Mouse (Mus musculus) lung, embryonic 16.5 days (tissue): ENCODE measurements around the gene Tmem74b. TPM values are rescaled to one million over a fixed set of nuclear protein-coding genes. Genes with fewer than 3 reads are reported as not detected.

Experiments used
- ATAC-seq: fragments of 200-750 bp; cut with Nextera tagmentation; 2 replicates; pipeline ENCODE4 v1.8.0; 2017; ENCODE audit warnings: low read depth, mild to moderate bottlenecking, moderate library complexity
- H3K27ac ChIP-seq: fragments of 300-500 bp; sonication (generic); 2 replicates; pipeline ENCODE4 v1.5.1; 2014; ENCODE audit warnings: mild to moderate bottlenecking, control low read depth, low read length
- H3K27me3 ChIP-seq: fragments of 300-500 bp; sonication (generic); 2 replicates; pipeline ENCODE4 v1.6.1; 2014; ENCODE audit warnings: low read depth, low read length, mixed read lengths; ENCODE audit not compliant: control insufficient read depth, insufficient read depth
- H3K36me3 ChIP-seq: fragments of 300-500 bp; sonication (generic); 2 replicates; pipeline ENCODE4 v1.6.1; 2014; ENCODE audit warnings: low read length; ENCODE audit not compliant: control insufficient read depth, insufficient read depth
- H3K4me1 ChIP-seq: fragments of 300-500 bp; sonication (generic); replicated peaks from 2 replicates; pipeline ENCODE4 v1.6.1; 2014; ENCODE audit warnings: low read length, mixed read lengths; ENCODE audit not compliant: control insufficient read depth, insufficient read depth
- H3K4me2 ChIP-seq: fragments of 300-500 bp; sonication (generic); 2 replicates; pipeline ENCODE4 v1.6.1; 2014; ENCODE audit warnings: low read depth, low read length, control low read depth
- H3K4me3 ChIP-seq: fragments of 300-500 bp; sonication (generic); 2 replicates; pipeline ENCODE4 v1.5.1; 2014; ENCODE audit warnings: mild to moderate bottlenecking, low read length, control low read depth
- H3K9ac ChIP-seq: fragments of 300-500 bp; sonication (generic); 2 replicates; pipeline ENCODE4 v1.6.1; 2014; ENCODE audit warnings: low read length, control low read depth
- H3K9me3 ChIP-seq: fragments of 300-500 bp; sonication (generic); 2 replicates; pipeline ENCODE4 v1.6.1; 2016; ENCODE audit warnings: low read length; ENCODE audit not compliant: control insufficient read depth
- WGBS: fragments of 180-500 bp; shearing (Covaris S2); extraction: QIAGEN DNeasy Blood & Tissue Kit; methylation state at CpG from one replicate; pipeline ENCODE4 v1.1.7; 2014; 5-methylcytosine and 5-hydroxymethylcytosine counted together
- polyA plus RNA-seq: library from polyadenylated mRNA; unstranded; fragments of >200 nt; fragmentation: Nextera tagmentation; extraction: Ambion mirVana; gene quantifications from 2 replicates; pipeline ENCODE4 v1.2.1, GENCODE M21; 2015

Tmem74b gene
- polyA plus RNA-seq, 1 experiment from 2014 or later, result 1.6 TPM

DNA sequence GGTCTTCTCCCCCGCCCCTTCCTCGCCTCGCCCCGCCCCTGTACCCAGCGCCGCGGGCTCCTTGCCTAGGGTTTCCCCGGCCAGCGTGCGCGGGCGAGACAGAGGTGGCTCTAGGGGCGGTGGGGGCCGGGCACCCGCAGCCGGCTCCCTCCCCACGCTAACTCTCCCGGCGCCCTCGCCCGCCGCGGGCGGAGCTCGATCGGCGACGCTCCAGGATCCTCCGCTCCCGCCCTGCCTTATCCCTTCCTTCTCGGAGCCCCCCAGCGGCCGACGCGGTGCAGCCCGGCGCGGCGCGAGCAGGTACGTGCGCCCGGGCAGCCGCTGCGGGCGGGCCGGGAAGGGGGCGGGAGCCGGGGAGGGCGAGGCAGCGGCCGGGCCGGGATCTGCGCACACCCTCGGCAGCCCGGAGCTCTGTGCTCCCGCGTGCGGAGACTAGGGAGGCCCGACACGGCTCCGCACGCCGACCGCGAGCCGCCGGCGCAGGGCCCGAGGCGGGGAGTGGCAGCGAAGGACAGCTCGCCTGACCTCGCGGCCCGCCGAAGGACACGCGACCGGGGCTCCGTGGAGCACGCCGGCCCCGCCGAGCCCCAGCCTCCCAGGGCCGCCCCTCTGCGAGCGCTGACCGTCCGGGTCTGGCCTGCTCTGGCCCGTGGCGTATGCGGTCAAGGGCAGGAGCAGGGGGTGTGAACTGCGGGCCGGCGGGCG is 490 bp downstream of the Tmem74b start:
- H3K4me3 ChIP-seq, result peak overlapping the region; percentile 59
- H3K4me1 ChIP-seq, result peaks cover 9% of the 10 kb centered on the region
- ATAC-seq, result peak; percentile 88
- no peak overlapping the region for H3K27ac ChIP-seq
- H3K36me3 ChIP-seq, result no peaks in the 10 kb centered on the region
- peak overlapping the region; percentile 100 for H3K4me2 ChIP-seq
- WGBS, result under 1% methylated on average over 81 of the region's 97 CpGs
- H3K27me3 ChIP-seq, result peaks cover 26% of the 10 kb centered on the region
- H3K9me3 ChIP-seq, result no peaks in the 10 kb centered on the region
- peak overlapping the region; percentile 70 for H3K9ac ChIP-seq

DNA sequence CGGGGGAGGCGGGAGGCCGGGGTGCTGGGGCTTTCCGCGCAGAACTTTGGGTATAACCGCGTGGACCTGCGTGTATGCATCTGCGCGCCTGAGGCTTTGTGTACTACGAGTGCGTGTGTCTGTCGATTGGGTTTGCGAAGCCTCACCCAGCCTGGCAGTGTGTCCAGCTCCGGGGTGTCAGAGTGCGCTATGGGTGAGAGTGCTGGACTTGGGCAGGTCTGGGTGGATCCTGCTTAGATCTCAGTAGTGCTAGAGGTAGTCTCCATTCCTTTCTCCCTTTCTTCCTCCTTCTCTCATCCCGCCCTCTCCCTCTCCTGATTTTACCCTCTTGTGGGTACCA is 1.0 kb downstream of the Tmem74b start:
- Histone ChIP-seq H3K27me3 (peaks cover 26% of the 10 kb centered on the region), H3K4me3 (peak overlapping the region; percentile 59), H3K36me3 (no peaks in the 10 kb centered on the region), H3K27ac (no peak overlapping the region), H3K9ac (peak overlapping the region; percentile 70), H3K4me1 (peaks cover 9% of the 10 kb centered on the region), H3K4me2 (peak overlapping the region; percentile 100), H3K9me3 (no peaks in the 10 kb centered on the region)
- WGBS, result 4% methylated on average over 17 of the region's 17 CpGs
- peak; percentile 32 for ATAC-seq

DNA sequence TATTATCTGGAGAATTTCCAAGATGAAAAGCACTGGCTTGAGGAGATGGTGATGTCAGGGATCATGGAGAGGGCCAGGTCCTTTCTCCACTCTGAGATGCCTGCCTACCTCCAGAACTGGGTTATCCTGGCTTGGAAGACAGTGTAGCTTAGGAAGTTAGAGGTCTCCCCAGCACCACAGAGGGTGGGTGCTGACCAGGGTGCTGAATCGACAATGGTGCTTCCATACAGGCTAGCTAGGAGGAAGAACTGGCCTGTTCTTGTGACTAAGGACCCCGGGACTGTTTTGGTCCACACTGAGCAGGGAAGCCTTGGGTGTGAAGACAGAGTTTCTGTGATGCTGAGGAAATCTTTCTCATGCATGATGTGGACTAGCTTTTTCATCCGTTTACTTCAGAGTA is 10.8 kb downstream of the Tmem74b start:
- Histone ChIP-seq H3K4me3 (no peak overlapping the region), H3K4me2 (no peak overlapping the region), H3K27ac (no peak overlapping the region), H3K27me3 (no peaks in the 10 kb centered on the region), H3K9me3 (no peaks in the 10 kb centered on the region), H3K9ac (no peak overlapping the region), H3K4me1 (no peaks in the 10 kb centered on the region; the same call in 1 of the 2 replicates), H3K36me3 (peaks cover 2% of the 10 kb centered on the region; the same call in 1 of the 2 replicates)
- ATAC-seq, result no peak
- 27% methylated on average over 3 of the region's 3 CpGs for WGBS

DNA sequence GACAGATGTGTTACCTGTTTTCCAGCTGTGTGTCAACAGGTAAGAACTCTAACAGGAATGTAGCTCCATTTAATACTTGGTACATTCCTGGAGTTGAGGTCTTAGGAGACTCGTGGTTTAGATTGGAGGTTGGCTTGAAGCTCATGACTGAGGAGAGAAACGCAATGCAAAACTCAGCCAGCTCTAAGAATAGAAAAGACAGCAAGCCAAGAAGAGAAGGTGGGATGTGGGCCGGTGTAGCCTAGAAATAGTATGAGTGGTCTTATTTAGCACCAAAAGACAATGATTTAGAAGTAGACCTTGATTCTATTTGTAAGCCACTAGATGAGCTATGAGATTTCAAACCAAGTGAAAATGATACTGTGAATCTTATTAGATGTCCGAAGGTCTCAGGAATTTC is 13.7 kb downstream of the Tmem74b start:
- Histone ChIP-seq H3K4me2 (no peak overlapping the region), H3K36me3 (peaks cover 14% of the 10 kb centered on the region), H3K27me3 (no peaks in the 10 kb centered on the region), H3K9me3 (no peaks in the 10 kb centered on the region), H3K9ac (no peak overlapping the region), H3K4me1 (no peaks in the 10 kb centered on the region; the same call in 1 of the 2 replicates), H3K4me3 (no peak overlapping the region), H3K27ac (no peak overlapping the region)
- WGBS, result 95% methylated on average over 4 of the region's 4 CpGs
- no peak for ATAC-seq

DNA sequence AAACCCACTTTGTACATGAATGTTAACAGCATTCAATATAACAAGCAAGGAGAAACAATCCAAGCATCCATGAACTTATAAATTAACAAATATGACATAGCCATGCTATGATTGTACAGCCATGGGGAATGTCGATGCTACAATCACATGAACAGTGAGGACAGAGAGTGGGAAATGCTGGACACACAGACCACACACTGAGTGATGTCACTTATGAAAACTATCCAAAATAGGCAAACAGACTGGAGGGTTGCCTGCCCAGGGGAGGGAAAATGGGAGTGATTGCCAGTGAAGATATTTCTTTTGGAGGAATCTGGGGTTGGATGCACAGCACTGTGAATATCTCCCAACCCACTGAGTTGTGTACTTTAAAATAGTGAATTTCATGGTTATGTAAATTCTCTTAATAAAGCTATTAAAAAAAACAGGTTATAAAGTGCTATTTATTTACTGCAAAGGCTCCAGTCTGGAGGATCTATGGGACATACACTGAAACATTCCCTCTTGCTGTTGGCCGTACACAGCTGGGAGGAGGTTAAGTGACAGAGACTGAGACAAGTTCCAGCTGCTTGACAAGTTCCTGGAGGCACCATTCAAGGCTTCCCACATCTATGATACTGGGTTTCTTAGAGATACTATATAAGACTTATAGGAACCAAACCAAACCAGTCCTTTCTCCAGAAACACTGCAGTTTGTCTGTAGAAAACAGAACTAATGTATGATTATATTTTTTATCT is 14.7 kb downstream of the Tmem74b start:
- H3K4me3 ChIP-seq, result no peak overlapping the region
- no peak overlapping the region for H3K9ac ChIP-seq
- no peak overlapping the region for H3K27ac ChIP-seq
- H3K27me3 ChIP-seq, result no peaks in the 10 kb centered on the region
- no peaks in the 10 kb centered on the region for H3K9me3 ChIP-seq
- ATAC-seq, result peak; percentile 94
- no peak overlapping the region for H3K4me2 ChIP-seq
- 49% methylated on average over 2 of the region's 2 CpGs for WGBS
- no peaks in the 10 kb centered on the region; the same call in 1 of the 2 replicates for H3K4me1 ChIP-seq
- H3K36me3 ChIP-seq, result peaks cover 14% of the 10 kb centered on the region

DNA sequence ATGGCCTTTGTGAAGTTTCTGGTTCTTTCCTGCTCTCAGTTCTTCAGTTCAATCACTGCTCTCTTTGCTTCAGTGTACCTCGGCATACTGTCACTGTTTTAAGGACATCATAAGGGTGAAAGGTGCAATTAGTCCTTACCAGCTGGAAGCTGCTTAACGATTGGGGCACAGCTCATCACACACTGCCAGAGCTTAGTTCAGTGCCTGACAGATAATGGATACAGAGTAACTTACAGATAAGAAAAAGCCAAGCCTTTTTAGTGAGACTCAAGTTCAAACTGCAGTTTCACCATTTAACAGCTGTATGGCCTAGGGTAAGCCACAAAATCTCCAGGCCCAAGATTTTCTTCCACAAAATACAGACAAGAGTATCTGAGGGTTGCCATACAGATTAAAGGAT is 22.3 kb downstream of the Tmem74b start:
- no peak overlapping the region for H3K4me3 ChIP-seq
- no peak for ATAC-seq
- 87% methylated on average over 2 of the region's 2 CpGs for WGBS

DNA sequence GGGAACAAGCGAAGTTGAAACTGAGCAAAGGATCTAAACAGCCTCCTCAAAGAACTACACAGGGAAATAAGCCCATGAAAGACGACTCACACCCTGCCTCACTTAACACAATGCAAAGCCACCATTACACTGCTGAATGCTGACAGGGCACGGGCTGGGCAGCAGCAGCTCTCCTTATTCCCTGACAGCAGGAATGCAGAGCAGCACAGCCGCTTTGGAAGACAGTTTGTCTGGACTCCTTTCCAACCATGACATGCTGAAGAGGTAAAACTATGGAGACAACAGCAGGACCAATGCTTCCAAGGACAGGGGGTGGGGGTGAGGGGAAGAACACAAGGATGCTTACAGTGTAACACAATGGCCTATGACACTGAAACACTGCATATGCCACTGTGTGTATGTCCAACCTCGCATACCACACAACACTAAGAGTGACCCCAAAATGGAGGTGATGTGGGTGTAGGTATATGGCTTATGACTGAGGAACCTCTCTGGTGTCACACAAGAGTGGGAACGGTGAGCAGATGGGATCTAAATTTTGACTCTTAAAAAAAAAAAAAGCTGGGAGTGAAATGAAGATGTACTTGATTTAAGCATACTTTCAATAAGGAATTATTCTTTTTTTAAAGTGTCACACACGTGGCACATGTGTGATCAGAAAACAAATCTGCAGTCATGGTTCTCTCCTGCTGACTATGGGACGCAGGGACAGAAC is 31.5 kb downstream of the Tmem74b start:
- Histone ChIP-seq H3K27ac (no peak overlapping the region), H3K4me2 (no peak overlapping the region), H3K9me3 (no peaks in the 10 kb centered on the region), H3K9ac (no peak overlapping the region), H3K4me3 (no peak overlapping the region), H3K36me3 (peaks cover 21% of the 10 kb centered on the region), H3K4me1 (no peaks in the 10 kb centered on the region), H3K27me3 (no peaks in the 10 kb centered on the region)
- WGBS, result 85% methylated on average over 8 of the region's 8 CpGs
- no peak for ATAC-seq

More for the DNA sequence above, 22.3 kb downstream of the Tmem74b start:
- H3K9ac ChIP-seq, result no peak overlapping the region
- H3K27me3 ChIP-seq, result no peaks in the 10 kb centered on the region
- H3K9me3 ChIP-seq, result no peaks in the 10 kb centered on the region; the same call in 1 of the 2 replicates
- no peaks in the 10 kb centered on the region for H3K4me1 ChIP-seq
- H3K36me3 ChIP-seq, result peaks cover 19% of the 10 kb centered on the region
- H3K27ac ChIP-seq, result no peak overlapping the region
- no peak overlapping the region for H3K4me2 ChIP-seq

- Histone ChIP-seq H3K4me2 (no peak overlapping the region), H3K36me3 (peaks cover 9% of the 10 kb centered on the region; the same call in 1 of the 2 replicates)
Observed at GRCm38 (mm10) chr2:151735422-151735821, 33.6 kb downstream of the Tmem74b start.

GRCm38 (mm10) chr2:151738460-151738859 is 36.7 kb downstream of the Tmem74b start:
- no peak overlapping the region for H3K9ac ChIP-seq
- H3K36me3 ChIP-seq, result peaks cover 9% of the 10 kb centered on the region; the same call in 1 of the 2 replicates
- H3K27ac ChIP-seq, result no peak overlapping the region
- no peak overlapping the region for H3K4me2 ChIP-seq
- H3K4me1 ChIP-seq, result peaks cover 16% of the 10 kb centered on the region
- no peaks in the 10 kb centered on the region for H3K27me3 ChIP-seq
- ATAC-seq, result no peak
- WGBS, result 80% methylated on average over 4 of the region's 4 CpGs
- H3K4me3 ChIP-seq, result no peak overlapping the region
- H3K9me3 ChIP-seq, result no peaks in the 10 kb centered on the region

More at GRCm38 (mm10) chr2:151735422-151735821, 33.6 kb downstream of the Tmem74b start:
- Histone ChIP-seq H3K9ac (no peak overlapping the region), H3K27me3 (no peaks in the 10 kb centered on the region), H3K27ac (no peak overlapping the region), H3K4me1 (peaks cover 11% of the 10 kb centered on the region), H3K4me3 (no peak overlapping the region), H3K9me3 (no peaks in the 10 kb centered on the region)
- 93% methylated on average over 6 of the region's 6 CpGs for WGBS
- ATAC-seq, result no peak
